Mouse (Mus musculus): ENCODE measurements around the gene Dnm3. TPM values are rescaled to one million over a fixed set of nuclear protein-coding genes. Genes with fewer than 3 reads are reported as not detected.

Dnm3 gene
- polyA plus RNA-seq, 1 experiment from 2014 or later, result 18.7 TPM

GRCm38 (mm10) chr1:162242980-162243650 is 234.7 kb downstream of the Dnm3 start:
- Histone ChIP-seq H3K27me3 (no peaks in the 10 kb centered on the region), H3K4me3 (replicated peaks) (no peak overlapping the region), H3K9me3 (no peaks in the 10 kb centered on the region), H3K9ac (replicated peaks) (no peak overlapping the region), H3K4me2 (no peak overlapping the region), H3K36me3 (no peaks in the 10 kb centered on the region), H3K4me1 (replicated peaks) (peaks cover 32% of the 10 kb centered on the region), H3K27ac (peak overlapping the region; percentile 60)
- WGBS, result 31% methylated on average over 7 of the region's 7 CpGs
- ATAC-seq (ENCODE audit: insufficient number of reproducible peaks, insufficient read depth, low FRiP score, low TSS enrichment, low read depth), result peak; percentile 58

GRCm38 (mm10) chr1:162240720-162241119 is 237.1 kb downstream of the Dnm3 start:
- H3K27ac ChIP-seq, result no peak overlapping the region
- no peak overlapping the region for H3K9ac ChIP-seq (replicated peaks)
- no peaks in the 10 kb centered on the region for H3K27me3 ChIP-seq
- no peak for ATAC-seq (ENCODE audit: insufficient number of reproducible peaks, insufficient read depth, low FRiP score, low TSS enrichment, low read depth)
- H3K4me3 ChIP-seq (replicated peaks), result no peak overlapping the region
- 90% methylated on average over 4 of the region's 4 CpGs for WGBS
- peaks cover 47% of the 10 kb centered on the region for H3K4me1 ChIP-seq (replicated peaks)
- H3K36me3 ChIP-seq, result no peaks in the 10 kb centered on the region
- no peaks in the 10 kb centered on the region for H3K9me3 ChIP-seq
- no peak overlapping the region for H3K4me2 ChIP-seq

DNA sequence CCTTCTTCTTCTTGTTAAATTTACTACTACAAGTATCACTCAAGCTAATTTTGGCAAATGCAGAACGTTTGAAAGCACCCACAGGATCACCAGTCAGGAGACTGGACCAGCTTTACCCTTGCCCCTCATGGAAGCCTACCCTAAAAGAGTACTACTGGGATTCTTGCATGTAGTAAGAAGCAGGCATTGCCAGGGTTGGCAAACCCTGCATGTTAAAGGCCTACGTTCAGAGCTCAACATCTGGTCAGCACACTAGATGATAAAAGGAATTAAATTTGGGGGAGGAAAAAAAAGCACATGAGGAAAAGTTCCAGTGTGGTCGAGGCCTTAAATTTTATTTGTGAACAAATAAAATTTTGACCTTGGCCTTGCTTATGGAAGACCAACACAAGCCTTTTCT is 239.2 kb downstream of the Dnm3 start:
- no peak for ATAC-seq (ENCODE audit: insufficient number of reproducible peaks, insufficient read depth, low FRiP score, low TSS enrichment, low read depth)
- 25% methylated on average over 3 of the region's 3 CpGs for WGBS
- no peaks in the 10 kb centered on the region for H3K9me3 ChIP-seq
- no peaks in the 10 kb centered on the region for H3K36me3 ChIP-seq
- H3K4me3 ChIP-seq (replicated peaks), result no peak overlapping the region
- H3K4me2 ChIP-seq, result no peak overlapping the region
- H3K27me3 ChIP-seq, result no peaks in the 10 kb centered on the region
- peak overlapping the region; percentile 82 for H3K27ac ChIP-seq
- peaks cover 41% of the 10 kb centered on the region for H3K4me1 ChIP-seq (replicated peaks)
- H3K9ac ChIP-seq (replicated peaks), result no peak overlapping the region

DNA sequence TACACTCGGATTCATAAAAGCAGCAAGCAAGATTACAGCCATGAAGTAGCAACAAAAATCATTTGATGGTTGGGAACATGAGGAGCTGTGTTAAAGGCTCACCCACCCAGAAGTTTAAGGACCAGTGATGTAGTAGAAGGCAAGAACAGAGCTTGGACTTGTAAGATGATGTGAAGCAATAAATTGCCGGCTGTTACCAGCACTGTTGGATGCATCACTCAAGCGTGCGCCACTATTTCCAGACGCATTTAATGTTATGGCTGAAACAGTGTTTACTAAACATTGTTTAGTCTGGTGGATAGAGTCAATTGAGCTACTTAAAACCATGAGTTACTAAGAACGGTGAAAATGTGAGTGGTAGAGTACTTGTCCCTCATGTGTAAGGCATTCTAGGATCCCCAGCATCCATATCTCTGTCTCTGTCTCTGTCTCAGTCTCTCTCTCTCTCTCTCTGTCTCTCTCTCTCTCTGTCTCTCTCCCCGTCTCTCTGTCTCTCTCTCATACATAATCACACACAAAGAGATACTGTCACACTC is 241.1 kb downstream of the Dnm3 start:
- no peaks in the 10 kb centered on the region for H3K27me3 ChIP-seq
- 73% methylated on average over 7 of the region's 7 CpGs for WGBS
- H3K4me3 ChIP-seq (replicated peaks), result no peak overlapping the region
- H3K9me3 ChIP-seq, result no peaks in the 10 kb centered on the region
- peak overlapping the region; percentile 24 for H3K27ac ChIP-seq
- ATAC-seq (ENCODE audit: insufficient number of reproducible peaks, insufficient read depth, low FRiP score, low TSS enrichment, low read depth), result no peak
- no peak overlapping the region for H3K4me2 ChIP-seq
- peaks cover 33% of the 10 kb centered on the region for H3K4me1 ChIP-seq (replicated peaks)
- no peaks in the 10 kb centered on the region for H3K36me3 ChIP-seq
- no peak overlapping the region for H3K9ac ChIP-seq (replicated peaks)

GRCm38 (mm10) chr1:162225621-162226147 is 252.2 kb downstream of the Dnm3 start:
- H3K4me1 ChIP-seq (replicated peaks), result peaks cover 10% of the 10 kb centered on the region
- H3K9ac ChIP-seq (replicated peaks), result 0 out of 2 replicates have a peak overlapping the region, but pooled peaks have one; percentile 9
- WGBS, result 49% methylated on average over 7 of the region's 7 CpGs
- H3K27me3 ChIP-seq, result no peaks in the 10 kb centered on the region
- H3K9me3 ChIP-seq, result no peaks in the 10 kb centered on the region
- no peak overlapping the region for H3K4me2 ChIP-seq
- no peak overlapping the region for H3K4me3 ChIP-seq (replicated peaks)
- H3K36me3 ChIP-seq, result peaks cover 11% of the 10 kb centered on the region
- peak overlapping the region; percentile 86 for H3K27ac ChIP-seq
- ATAC-seq (ENCODE audit: insufficient number of reproducible peaks, insufficient read depth, low FRiP score, low TSS enrichment, low read depth), result peak; percentile 18; the same call in 1 of the 2 replicates

DNA sequence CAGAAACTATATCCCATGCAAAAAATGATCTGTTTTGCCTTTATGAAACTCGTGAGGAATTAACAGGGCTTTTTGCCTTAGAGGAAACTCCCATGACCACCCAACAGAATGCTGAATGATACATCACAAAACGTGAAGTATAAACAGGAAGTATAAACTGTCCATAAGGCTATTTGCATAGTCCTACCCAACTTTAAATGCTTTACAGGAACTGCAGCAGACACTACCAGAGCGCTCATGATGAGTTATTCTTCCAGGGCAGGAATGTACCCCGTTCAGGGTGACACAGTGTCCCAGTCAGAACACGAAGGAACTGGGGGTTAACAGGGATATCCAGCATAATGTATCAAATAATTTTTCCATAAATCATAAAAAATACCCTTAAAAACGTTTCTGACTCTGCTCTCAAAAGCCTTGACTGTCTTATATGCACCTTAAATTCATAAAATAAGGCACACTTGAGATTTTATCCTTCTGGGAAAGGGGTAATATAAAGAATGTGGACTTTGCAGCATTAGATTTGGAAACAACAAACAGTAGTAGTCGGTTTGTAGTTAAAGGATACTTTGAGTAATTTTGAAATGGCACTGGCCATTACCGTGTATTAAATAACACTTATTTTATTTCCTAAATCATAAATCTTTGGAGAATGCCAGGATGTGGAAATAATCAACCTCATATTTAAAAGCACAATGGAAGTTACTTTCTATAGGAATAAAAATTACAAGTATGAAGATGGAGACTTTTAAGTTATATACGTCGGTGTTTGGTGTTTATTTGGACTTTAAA is 252.8 kb downstream of the Dnm3 start:
- Histone ChIP-seq H3K36me3 (peaks cover 13% of the 10 kb centered on the region), H3K27ac (peak overlapping the region; percentile 88), H3K9me3 (no peaks in the 10 kb centered on the region), H3K4me3 (replicated peaks) (no peak overlapping the region), H3K27me3 (no peaks in the 10 kb centered on the region), H3K4me1 (replicated peaks) (peaks cover 9% of the 10 kb centered on the region), H3K9ac (replicated peaks) (no peak overlapping the region), H3K4me2 (no peak overlapping the region)
- peak; percentile 78 for ATAC-seq (ENCODE audit: insufficient number of reproducible peaks, insufficient read depth, low FRiP score, low TSS enrichment, low read depth)
- WGBS, result 33% methylated on average over 10 of the region's 10 CpGs

- no peaks in the 10 kb centered on the region for H3K9me3 ChIP-seq
- ATAC-seq (ENCODE audit: insufficient number of reproducible peaks, insufficient read depth, low FRiP score, low TSS enrichment, low read depth), result no peak
- WGBS, result 59% methylated on average over 3 of the region's 3 CpGs
- H3K4me1 ChIP-seq (replicated peaks), result peaks cover 9% of the 10 kb centered on the region
- H3K36me3 ChIP-seq, result peaks cover 13% of the 10 kb centered on the region
- no peak overlapping the region for H3K4me3 ChIP-seq (replicated peaks)
- peak overlapping the region; percentile 97 for H3K27ac ChIP-seq
- H3K27me3 ChIP-seq, result no peaks in the 10 kb centered on the region
- H3K9ac ChIP-seq (replicated peaks), result peak overlapping the region; percentile 81
- peak overlapping the region; percentile 67 for H3K4me2 ChIP-seq
Observed at GRCm38 (mm10) chr1:162224061-162224460, 253.8 kb downstream of the Dnm3 start.

DNA sequence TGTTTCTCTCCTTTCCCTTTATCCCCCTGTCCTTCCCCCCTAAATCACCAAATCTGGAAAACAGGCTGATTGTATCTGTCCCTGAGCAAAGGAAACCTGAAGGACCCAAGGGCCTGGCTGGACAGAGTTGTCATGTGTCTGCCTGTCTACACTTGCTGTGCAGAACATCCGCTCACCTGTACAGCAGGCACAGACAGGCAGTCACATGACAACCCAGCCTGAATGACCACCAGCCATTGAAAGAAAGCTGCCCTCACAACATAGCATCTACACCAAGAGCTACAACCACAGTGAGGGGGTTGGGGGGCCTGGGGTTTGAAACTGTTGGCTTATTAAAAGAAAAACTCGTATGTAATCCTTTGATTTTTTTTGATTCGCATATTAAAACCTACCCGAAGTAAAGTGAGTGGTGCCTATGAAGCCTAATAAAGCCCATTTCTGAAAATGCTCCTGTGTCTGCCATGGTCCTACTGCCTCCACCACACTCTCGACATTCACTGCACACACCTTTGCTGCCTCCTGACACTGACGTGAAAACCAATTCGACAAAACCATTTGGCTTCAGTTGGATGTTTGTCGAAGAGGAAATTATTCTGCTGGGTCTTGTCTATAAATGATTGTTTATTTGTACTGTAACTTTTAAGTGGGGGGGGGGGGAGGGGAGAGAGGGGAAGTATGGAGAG is 254.4 kb downstream of the Dnm3 start:
- H3K9me3 ChIP-seq, result no peaks in the 10 kb centered on the region
- H3K27me3 ChIP-seq, result no peaks in the 10 kb centered on the region
- H3K4me1 ChIP-seq (replicated peaks), result peaks cover 9% of the 10 kb centered on the region
- peaks cover 13% of the 10 kb centered on the region for H3K36me3 ChIP-seq
- peak overlapping the region; percentile 81 for H3K9ac ChIP-seq (replicated peaks)
- peak overlapping the region; percentile 97 for H3K27ac ChIP-seq
- H3K4me3 ChIP-seq (replicated peaks), result peak overlapping the region; percentile 81
- ATAC-seq (ENCODE audit: insufficient number of reproducible peaks, insufficient read depth, low FRiP score, low TSS enrichment, low read depth), result no peak
- peak overlapping the region; percentile 67 for H3K4me2 ChIP-seq
- 41% methylated on average over 8 of the region's 8 CpGs for WGBS

DNA sequence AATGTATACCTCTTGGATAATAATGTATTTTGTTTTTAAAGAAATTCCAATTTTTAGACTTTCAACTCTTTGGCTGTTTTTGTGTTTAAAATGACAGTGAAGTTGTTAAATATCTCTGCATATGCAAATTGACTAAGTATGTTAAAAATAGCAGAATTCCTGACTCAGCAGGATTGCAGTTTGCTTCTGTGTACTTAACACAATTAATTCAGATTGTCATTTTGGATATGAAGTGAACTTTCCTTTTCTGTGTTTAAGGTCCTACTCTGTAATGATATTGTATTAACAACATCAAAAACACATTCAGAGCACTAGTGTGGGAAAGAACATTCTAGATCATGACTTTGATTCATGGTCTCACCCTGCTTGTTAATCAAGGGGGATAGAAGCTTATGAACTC is 255.5 kb downstream of the Dnm3 start:
- H3K9ac ChIP-seq (replicated peaks), result peak overlapping the region; percentile 81
- no peaks in the 10 kb centered on the region for H3K9me3 ChIP-seq
- no peak for ATAC-seq (ENCODE audit: insufficient number of reproducible peaks, insufficient read depth, low FRiP score, low TSS enrichment, low read depth)
- H3K4me3 ChIP-seq (replicated peaks), result peak overlapping the region; percentile 81
- peaks cover 9% of the 10 kb centered on the region for H3K4me1 ChIP-seq (replicated peaks)
- H3K36me3 ChIP-seq, result peaks cover 13% of the 10 kb centered on the region
- H3K27me3 ChIP-seq, result no peaks in the 10 kb centered on the region
- H3K27ac ChIP-seq, result peak overlapping the region; percentile 93
- H3K4me2 ChIP-seq, result peak overlapping the region; percentile 67

DNA sequence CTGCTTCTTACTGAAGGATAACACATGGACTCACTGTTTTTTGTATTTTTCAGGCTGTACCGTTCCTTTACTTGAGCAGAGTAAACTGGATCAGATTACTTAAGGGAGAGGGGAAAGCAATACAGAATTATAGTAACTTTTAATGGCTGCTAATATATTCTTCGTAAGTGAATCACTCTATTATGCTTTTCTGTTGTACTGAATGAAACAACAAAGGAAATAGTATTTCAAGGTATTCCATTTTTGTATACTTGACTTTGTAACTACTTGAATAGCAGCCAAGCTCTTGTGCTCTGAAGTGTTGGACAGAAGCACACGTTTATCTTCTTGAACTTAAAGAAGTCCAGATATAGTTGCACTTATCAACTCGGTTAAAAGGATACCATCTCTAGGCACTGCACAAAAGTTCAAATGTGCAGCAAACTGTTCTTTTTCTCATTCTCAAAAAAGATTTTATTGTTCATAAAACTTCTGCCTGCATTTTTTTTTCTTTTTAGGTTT is 256.0 kb downstream of the Dnm3 start:
- Histone ChIP-seq H3K27me3 (no peaks in the 10 kb centered on the region), H3K4me3 (replicated peaks) (peak overlapping the region; percentile 81), H3K27ac (peak overlapping the region; percentile 100), H3K9ac (replicated peaks) (peak overlapping the region; percentile 99), H3K4me1 (replicated peaks) (peaks cover 9% of the 10 kb centered on the region), H3K36me3 (peaks cover 13% of the 10 kb centered on the region), H3K4me2 (peak overlapping the region; percentile 67), H3K9me3 (no peaks in the 10 kb centered on the region)
- ATAC-seq (ENCODE audit: insufficient number of reproducible peaks, insufficient read depth, low FRiP score, low TSS enrichment, low read depth), result no peak
- WGBS, result 17% methylated on average over 4 of the region's 4 CpGs

GRCm38 (mm10) chr1:162220891-162221290 is 256.9 kb downstream of the Dnm3 start:
- H3K9me3 ChIP-seq, result no peaks in the 10 kb centered on the region
- H3K9ac ChIP-seq (replicated peaks), result peak overlapping the region; percentile 99
- H3K4me3 ChIP-seq (replicated peaks), result peak overlapping the region; percentile 81
- peaks cover 13% of the 10 kb centered on the region for H3K36me3 ChIP-seq
- H3K4me2 ChIP-seq, result peak overlapping the region; percentile 67
- no peaks in the 10 kb centered on the region for H3K27me3 ChIP-seq
- peak overlapping the region; percentile 100 for H3K27ac ChIP-seq
- peaks cover 17% of the 10 kb centered on the region for H3K4me1 ChIP-seq (replicated peaks)
- no peak for ATAC-seq (ENCODE audit: insufficient number of reproducible peaks, insufficient read depth, low FRiP score, low TSS enrichment, low read depth)
